Mouse (Mus musculus) cerebellum, adult 2 months (tissue): Measurements from ENCODE around the gene Vps8.

Source experiments
- CTCF ChIP-seq: fragments of 200-500 bp; IDR thresholded peaks from 2 replicates; pipeline ENCODE4 v1.5.1; 2011; ENCODE audit warnings: low read depth, mild to moderate bottlenecking, control low read depth, low read length, moderate library complexity, borderline replicate concordance; ENCODE audit not compliant: insufficient read depth
- POLR2A ChIP-seq: fragments of 200-500 bp; IDR thresholded peaks from 2 replicates; pipeline ENCODE4 v1.6.1; 2011; ENCODE audit warnings: low read length, control low read depth, borderline replicate concordance; ENCODE audit not compliant: insufficient read depth

DNA sequence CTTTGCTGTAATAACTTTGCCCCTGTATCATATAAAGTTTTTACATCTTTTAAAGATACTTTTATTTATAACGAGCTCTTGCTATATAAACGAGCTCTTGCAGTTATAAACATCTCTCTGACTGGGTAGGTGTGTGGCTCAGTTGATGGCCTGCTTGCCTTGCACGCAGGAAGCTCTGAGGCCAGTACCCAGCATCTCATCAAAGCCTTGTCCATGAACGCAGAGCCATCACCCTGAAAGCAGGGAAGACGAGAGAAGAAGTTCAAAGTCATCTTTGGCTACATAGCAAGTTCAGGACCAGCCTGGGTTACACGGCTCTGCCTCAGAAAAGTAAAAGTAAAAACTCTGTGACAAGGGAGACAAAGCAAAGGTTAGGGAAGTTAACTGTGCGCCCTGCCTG lies 147.0 kb downstream of the Vps8 start:
- no peak for TF ChIP-seq POLR2A
- no peak for TF ChIP-seq CTCF
